Mouse (Mus musculus): ENCODE data around the gene Polr3b. TPM values are rescaled to one million over a fixed set of nuclear protein-coding genes. Genes with fewer than 3 reads are reported as not detected.

Gene Polr3b
- total and polyA plus RNA-seq, 3 experiments = 2.3 to 28.0 (median 23.1) TPM

DNA sequence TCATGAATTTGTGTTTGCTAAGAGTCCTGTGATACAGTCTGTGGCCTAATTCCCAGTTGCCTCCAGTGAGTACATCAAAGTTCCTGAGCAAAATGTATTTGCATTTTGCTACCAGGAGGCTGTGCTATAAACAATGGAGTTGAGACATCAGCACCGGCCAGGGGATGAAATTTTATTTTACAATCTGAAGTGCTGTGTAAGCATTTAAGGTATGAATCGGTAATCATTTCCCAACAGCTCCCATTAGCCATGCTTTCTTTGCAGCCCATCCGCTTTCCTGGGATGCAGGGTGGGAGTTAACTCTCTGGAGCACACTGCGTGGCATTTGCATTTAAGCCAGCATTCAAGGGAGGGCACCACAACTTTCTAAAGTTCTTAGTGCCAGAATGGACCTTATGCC lies 88.1 kb downstream of the Polr3b start:
- no peak for DNase-seq

DNA sequence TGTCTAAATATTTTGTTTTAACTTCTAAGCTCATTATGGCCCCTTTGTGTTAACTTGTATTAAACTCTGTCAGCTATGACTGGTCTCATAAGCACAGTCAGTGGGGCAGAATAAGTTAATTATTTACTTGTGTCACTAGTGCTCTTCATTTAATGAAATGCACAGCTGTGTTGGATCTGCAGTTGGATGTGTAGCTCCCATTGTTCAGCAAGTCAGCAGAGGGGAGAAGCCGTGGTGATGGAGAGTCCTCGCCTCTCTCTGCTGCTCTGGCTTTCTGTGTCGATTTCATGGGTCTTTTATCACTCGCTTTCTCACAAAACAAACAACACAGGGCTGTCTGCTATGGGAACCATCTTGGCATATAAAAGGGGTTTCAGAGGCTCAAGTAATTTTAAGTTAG lies 88.7 kb downstream of the Polr3b start:
- no peak for DNase-seq

DNA sequence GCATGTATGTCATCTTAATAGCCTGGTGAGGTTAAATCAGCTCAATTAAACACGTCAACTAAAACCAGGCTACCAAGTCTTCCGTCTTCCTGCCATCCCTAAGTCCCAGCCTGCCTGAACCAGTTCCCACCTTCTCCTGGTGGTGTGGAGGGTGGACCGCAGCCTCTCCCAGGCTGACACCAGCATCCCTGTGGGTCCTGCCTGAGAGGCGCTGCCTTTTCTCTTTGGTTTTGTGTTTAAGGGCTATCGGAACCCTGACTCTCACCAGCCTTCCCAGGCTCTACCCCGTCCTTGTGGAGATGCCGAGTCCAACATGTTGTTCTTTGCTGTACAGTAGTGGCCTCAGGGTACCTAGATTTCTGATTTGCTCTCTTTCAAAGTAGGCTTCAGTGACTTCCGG lies 89.4 kb downstream of the Polr3b start:
- no peak for DNase-seq

GRCm38 (mm10) chr10:84711940-84712339 lies 89.8 kb downstream of the Polr3b start:
- DNase-seq = no peak

DNA sequence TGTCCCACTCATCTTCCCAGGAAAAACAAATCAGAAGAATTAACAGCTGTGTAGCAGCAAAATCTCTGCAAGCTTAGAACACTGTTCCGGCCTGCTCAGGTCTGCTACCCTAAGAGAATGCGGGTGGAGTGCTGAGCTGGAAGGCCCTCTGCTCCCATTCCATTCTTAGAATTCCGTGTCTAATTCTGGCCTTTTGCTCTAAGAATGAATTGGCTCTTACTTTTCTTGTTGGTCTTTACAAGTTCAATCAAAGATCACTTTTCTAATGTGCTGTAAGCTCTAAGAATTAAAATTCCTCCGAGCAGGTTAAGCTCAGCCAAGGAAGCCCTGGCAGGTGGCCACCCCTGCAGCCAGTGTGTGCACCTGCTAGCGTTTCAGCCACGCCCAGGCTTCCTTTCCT lies 90.4 kb downstream of the Polr3b start:
- DNase-seq = no peak

- DNase-seq = no peak
Measured at GRCm38 (mm10) chr10:84713043-84713442, 91.0 kb downstream of the Polr3b start.

DNA sequence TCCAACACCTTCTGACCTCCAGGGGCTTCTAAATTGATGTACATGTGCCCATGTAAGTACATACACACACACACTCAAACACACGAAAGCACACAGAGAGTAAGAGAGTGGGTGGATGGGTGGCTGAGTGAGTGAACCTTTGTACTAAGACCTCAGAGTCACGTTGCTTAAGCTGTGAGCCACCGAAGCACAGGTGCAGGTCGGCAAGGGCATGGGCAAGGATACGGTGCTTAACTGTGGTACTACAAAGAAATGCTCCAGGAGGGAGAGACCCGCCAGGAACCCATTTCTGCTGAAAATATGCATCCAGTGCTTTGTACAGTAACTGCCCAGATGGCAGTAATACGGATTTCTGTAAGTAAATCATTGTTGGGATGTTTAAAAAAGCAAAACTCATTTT lies 93.5 kb downstream of the Polr3b start:
- DNase-seq = no peak

- peak; percentile 56 for DNase-seq
Measured at GRCm38 (mm10) chr10:84716581-84716980, 94.5 kb downstream of the Polr3b start.

DNA sequence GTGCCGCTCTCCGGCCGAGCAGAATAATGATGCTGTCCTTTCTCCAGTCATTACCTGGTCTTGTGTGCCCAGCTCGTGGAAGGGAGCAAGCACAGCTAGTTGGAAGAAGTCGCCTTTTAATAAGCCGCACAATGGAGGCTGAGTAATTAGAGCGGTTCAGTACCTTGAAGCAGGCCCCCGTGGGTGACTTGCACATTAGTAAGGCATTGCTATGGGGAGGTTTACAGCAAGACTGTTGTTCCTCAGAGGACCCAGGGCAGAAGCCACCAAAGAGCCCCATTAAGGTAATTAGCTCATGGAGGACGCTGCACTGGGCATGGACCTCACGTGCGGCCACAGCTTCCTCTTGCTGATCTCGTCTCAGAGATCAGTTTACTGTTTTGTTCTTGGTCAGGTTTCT lies 100.6 kb downstream of the Polr3b start:
- DNase-seq = no peak

DNA sequence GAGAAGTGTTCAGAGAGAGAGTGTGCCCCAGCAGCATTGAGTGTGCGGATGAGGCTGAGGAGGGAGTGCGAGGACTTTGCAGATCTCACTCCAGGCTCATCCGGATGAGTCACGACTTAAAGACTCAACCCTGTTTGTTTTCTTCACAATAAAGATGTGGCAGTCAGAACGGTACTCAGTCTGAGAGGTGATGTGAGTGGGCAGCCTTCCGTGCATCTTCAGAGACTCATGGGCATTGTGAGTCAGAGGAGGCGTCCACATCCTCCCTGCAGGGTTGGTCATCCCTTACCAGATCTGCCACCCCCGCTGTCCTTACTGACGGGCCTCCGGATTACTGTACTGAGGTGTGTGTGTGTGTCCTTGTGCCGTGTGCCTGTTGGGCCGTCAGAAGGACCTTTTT lies 104.9 kb downstream of the Polr3b start:
- peak; percentile 33 for DNase-seq

- no peak for DNase-seq
Measured at GRCm38 (mm10) chr10:84727760-84728159, 105.7 kb downstream of the Polr3b start.

GRCm38 (mm10) chr10:84730078-84730477 lies 108.0 kb downstream of the Polr3b start:
- DNase-seq = no peak

GRCm38 (mm10) chr10:84730956-84731355 lies 108.9 kb downstream of the Polr3b start:
- DNase-seq = no peak

DNA sequence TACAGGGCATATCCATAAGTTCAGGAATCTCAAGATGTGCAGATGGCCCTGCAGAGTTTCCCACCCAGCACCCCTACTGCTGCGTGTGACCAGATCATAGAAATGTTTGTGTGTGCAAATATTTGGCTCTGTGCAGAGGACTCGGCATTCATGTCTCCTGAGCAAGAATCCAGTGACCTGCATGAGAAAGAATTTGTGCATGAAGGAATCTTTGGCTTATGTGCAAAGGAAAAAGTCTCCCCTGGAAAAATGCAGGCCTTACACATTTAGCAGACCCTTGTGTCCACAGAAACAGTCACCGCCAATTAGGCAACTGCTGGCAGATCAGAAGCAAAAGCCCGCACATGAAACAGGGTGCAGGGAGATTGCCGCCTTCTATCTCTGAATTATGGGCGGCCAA lies 111.4 kb downstream of the Polr3b start:
- no peak for DNase-seq

DNA sequence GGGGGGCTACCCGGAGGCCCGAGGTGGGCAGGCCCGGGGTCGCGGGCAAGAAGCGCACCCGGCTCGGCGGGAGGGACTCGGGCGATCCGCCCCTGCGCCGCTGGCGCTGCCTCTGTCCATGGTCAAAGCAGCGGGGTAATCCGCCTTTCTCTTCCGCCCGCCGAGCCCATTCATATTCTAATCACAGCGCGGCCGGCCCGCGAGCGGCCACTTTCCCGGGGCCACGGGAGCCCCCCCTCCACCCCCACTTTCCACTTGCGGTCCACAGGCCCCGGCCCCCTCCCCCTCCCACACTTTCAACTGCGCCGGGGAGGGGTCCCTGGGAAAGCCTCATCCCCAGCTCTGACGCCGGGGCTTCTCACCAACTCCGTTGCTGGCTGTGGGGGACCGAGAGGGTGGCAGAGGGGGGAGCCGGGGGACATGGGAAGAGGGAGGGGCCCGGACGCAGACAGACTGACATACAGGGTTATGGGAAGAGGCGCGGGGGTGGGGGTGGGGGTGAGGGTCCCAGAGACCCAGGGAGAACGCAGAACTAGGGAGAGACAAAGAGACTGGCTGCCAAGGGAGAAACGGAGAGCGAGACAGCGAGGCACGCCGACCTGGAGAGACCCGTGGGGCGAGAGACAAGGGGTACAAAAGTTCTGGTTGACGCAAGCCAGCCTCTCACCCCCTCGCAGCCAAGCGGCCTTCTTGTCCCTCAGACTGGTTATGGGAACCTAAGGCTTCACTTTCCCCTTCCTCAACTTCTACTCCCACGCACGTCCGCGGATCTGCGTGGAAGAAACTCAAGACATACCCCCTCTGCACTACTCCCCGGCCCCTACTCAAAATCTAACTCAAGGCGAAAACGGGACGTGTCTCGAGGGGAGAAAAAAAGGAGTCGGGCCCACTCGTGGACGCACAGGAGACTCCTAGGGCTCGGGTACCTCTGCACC lies 133.0 kb downstream of the Polr3b start:
- peak; percentile 36 for DNase-seq

DNA sequence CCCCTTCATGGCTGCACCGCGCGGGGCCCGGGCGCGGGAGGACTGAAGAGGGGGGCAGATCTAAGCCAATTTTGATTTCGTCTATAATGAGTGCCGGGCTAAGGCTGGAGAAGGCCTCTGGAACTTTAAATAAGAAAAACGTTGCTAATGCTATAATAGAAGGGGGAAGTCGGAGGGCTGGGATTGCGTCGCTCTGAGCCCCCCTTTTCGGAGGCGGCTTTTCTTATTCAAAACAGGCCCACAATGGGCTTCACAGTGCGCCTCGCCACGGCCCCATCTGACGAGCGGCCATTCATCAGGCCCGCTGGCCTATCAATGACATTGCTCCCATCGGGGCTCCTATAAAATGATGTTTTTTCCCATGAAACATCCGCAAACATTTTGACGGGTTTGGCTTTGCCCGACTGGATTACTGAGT lies 133.7 kb downstream of the Polr3b start, which contains the start of gene Rfx4:
Rfx4 (plus strand) TSS at position 277 of the 418 bp plus-strand sequence.
- no peak for DNase-seq

GRCm38 (mm10) chr10:84756435-84757095 lies 134.5 kb downstream of the Polr3b start:
- DNase-seq = no peak

DNA sequence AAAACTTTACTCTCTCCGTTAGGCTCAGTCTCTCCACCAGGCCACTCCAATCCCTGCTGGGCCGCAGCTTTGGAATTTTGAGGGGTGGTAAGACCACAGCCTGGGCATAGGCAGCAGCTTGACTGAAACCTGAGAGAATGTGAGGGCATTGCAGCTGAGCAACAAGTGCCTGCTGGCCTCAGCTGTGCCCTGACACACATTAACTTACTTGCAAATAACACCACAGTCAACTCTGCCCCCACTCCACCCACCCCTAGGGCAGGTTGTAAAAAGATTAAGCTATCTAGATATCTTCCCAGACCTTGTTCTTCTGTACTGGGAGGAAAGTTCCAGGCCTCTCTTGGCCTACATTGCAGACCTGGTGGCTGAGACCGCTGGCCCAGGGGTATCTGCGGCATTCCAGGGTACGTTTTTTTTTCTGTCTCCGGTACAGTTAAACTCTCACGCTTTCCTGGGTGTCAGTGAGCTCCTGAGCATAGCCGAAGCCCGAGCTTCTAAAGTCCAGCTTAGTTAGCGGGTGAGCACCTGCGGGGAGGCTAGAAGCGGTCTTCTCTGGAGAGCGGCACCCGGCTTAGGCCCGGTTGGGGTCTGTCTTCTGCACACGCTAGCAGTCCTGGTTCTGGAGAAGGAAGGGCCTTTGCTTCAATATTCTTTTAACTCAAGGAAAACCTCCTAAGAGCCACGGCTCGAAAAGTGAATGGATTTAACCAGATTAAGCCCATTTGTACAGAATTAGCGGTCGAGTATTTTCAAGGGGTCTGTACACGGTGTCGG lies 135.5 kb downstream of the Polr3b start:
- DNase-seq = no peak

DNA sequence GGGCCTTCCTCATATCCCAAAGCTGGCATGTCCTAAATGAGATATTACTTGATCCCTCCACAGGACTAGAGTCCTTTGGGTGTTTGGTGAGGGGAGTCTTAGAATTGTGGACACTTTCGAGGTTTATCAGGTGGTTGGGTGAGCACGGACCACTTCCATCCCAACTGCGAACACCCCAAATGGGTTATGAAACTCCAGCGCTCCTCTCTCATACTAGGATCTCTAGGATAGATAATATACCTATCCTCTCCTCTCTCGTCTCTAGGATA lies 136.0 kb downstream of the Polr3b start:
- DNase-seq = no peak

DNA sequence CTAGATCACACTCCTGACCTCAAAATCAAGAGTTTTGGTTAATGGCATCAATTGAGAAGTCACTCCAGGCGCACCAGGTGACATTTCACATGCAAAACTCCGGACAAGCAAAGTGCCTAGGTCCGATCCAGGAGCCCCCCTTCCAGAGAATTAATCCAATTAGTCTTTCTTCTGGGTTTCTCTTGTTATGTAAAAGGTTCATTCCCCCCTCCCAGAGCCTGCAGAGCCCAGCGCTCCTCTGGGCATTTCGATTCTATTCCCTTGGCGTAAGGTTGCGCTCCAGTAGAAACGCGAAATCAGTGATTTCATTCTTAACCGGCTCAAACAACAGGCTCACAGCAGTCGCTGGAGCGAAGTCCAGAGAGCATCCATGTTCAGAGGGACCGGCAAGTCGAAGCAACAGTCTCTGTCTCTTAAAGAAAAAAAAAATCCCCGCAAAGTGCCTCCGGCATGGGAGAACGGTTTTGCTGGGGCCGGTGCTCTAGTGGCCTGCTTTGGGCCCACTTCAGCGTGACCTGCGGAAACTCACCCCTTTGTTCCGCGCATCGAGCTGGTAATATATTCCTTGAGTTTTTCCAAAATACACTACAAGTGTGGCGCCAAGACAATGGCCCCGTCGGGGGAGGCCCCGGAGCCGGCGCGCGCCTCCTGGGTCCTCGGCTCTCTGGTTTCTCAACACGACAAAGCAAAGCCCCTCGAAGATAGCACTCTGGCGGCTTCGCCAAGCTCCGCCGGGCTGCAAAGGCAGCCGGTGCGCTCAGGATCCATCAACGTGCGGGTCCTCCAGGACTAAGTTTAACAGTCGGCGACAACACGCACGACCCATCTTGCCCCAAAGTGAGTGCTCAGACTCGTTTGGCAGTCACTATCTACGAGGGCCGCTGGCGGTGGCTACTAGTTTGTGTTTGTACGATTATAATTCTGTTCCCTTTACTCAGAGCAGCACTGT lies 136.7 kb downstream of the Polr3b start:
- DNase-seq = no peak

GRCm38 (mm10) chr10:84759511-84760117 lies 137.5 kb downstream of the Polr3b start:
- DNase-seq = no peak

Data from adrenal gland, adult 2 months (tissue).